Mouse (Mus musculus) myocyte (in vitro differentiated cells): ENCODE measurements around the gene Mto1.

ENCODE experiments used
- CEBPB ChIP-seq: IDR thresholded peaks from 2 replicates; pipeline ENCODE4 v1.6.1; 2011; ENCODE audit warnings: mild to moderate bottlenecking, moderate library complexity; ENCODE audit not compliant: poor library complexity, insufficient read depth, severe bottlenecking
- E2F4 ChIP-seq: IDR thresholded peaks from one replicate; pipeline ENCODE4 v1.6.1; 2011; ENCODE audit warnings: mild to moderate bottlenecking, control low read depth, moderate library complexity; ENCODE audit not compliant: insufficient read depth
- MYOD1 ChIP-seq, 3 experiments: IDR thresholded peaks; one replicate each; pipeline ENCODE4 v1.6.1; 2011; ENCODE audit warnings: control low read depth in 2 of 3, low read depth in 2 of 3, mild to moderate bottlenecking in 2 of 3, moderate library complexity in 1 of 3; ENCODE audit not compliant: insufficient read length in 2 of 3, control insufficient read depth in 1 of 3
- MYOG ChIP-seq, 3 experiments: IDR thresholded peaks; one replicate each; pipeline ENCODE4 v1.6.1; 2011; ENCODE audit warnings: control low read depth in 2 of 3, low read depth in 2 of 3, mild to moderate bottlenecking in 2 of 3; ENCODE audit not compliant: insufficient read length in 2 of 3, control insufficient read depth in 1 of 3, insufficient read depth in 1 of 3
- POLR2A ChIP-seq: IDR thresholded peaks from one replicate; pipeline ENCODE4 v1.6.1; 2011; ENCODE audit warnings: low read depth, mild to moderate bottlenecking, control low read depth, moderate library complexity; ENCODE audit not compliant: insufficient read length
- TCF12 ChIP-seq: IDR thresholded peaks from one replicate; pipeline ENCODE4 v1.6.1; 2011; ENCODE audit warnings: mild to moderate bottlenecking, control low read depth; ENCODE audit not compliant: poor library complexity, insufficient read depth, severe bottlenecking
- USF1 ChIP-seq: IDR thresholded peaks from one replicate; pipeline ENCODE4 v1.6.1; 2011; ENCODE audit warnings: low read depth, mild to moderate bottlenecking, control low read depth, moderate library complexity

- TF ChIP-seq POLR2A (no peak), MYOG (IDR thresholded peaks at IDR 0.05; ENCODE audit: control insufficient read depth in 1 of 3, insufficient read depth in 1 of 3, insufficient read length in 2 of 3, low read depth in 2 of 3) (no peak), USF1 (no peak), E2F4 (no peak), CEBPB (no peak), TCF12 (no peak), MYOD1 (IDR thresholded peaks at IDR 0.05; ENCODE audit: control insufficient read depth in 1 of 3, insufficient read length in 2 of 3, low read depth in 2 of 3) (no peak)
Observed at GRCm38 (mm10) chr9:78504133-78504532, 56.1 kb downstream of the Mto1 start.
